Mouse (Mus musculus): Measurements from ENCODE around the gene Lsm10. TPM values are rescaled to one million over a fixed set of nuclear protein-coding genes. Genes with fewer than 3 reads are reported as not detected.

Lsm10 gene
- polyA plus RNA-seq, 1 experiment = 41.9 TPM

DNA sequence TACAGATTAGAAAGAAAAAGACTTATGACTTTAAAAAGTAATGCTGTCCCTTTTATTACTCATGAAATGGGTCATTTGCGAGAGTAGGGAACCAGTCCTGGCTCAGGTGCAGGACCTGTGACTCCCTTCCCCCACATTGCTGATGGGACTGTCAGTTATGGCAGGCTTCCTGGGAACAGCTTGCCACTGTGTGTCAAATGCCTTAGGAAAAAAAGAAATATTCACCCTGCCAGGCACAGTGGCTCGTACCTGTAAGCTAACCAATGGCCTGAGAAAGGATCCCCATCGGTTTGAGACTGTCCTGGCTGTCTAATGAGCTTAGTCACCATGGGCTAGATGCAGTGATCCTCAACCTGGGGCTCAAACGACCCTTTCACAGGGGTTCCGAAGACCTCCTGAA is 23.6 kb downstream of the Lsm10 start:
- peaks cover 1% of the 10 kb centered on the region; the same call in 1 of the 2 replicates for H3K36me3 ChIP-seq (ENCODE audit: control insufficient read depth, insufficient read depth, low read length)
- no peak overlapping the region for H3K27ac ChIP-seq (ENCODE audit: control insufficient read depth, insufficient read depth, low read depth, low read length)
- H3K4me1 ChIP-seq (ENCODE audit: control insufficient read depth, insufficient read depth, low read length) = no peaks in the 10 kb centered on the region; the same call in 1 of the 2 replicates

DNA sequence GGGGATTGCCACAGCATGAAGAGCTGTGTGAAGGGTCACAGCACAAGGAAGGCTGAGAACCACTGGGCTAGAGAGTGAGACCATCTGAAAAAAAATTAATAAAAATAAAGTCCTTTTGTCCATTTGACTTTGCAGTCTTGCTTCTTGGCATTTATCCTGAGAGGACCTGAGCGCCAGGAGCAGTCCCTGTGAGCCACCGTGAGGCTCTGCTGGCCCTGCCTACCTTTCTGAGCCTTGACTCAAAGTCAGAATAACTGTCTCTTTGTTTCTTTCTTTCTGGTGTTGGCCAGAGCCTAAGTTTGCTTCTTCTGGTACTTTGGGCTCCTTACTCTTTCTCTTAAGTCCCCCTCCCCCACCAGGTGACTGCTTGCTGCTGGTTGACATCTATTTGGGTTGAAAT is 24.1 kb downstream of the Lsm10 start:
- Histone ChIP-seq H3K4me3 (ENCODE audit: control insufficient read depth, low read depth, low read length) (no peak overlapping the region), H3K36me3 (ENCODE audit: control insufficient read depth, insufficient read depth, low read length) (peaks cover 1% of the 10 kb centered on the region; the same call in 1 of the 2 replicates), H3K4me1 (ENCODE audit: control insufficient read depth, insufficient read depth, low read length) (no peaks in the 10 kb centered on the region; the same call in 1 of the 2 replicates), H3K27ac (ENCODE audit: control insufficient read depth, insufficient read depth, low read depth, low read length) (no peak overlapping the region), H3K27me3 (ENCODE audit: control insufficient read depth, insufficient read depth, low read length) (no peaks in the 10 kb centered on the region)
- TF ChIP-seq POLR2A (IDR thresholded peaks at IDR 0.05; ENCODE audit: control insufficient read depth, low read depth, low read length) (no peak), CTCF (IDR thresholded peaks at IDR 0.05; ENCODE audit: control insufficient read depth, insufficient read depth, insufficient replicate concordance, low read depth, low read length) (no peak)

More for the DNA sequence above, 23.6 kb downstream of the Lsm10 start:
- Histone ChIP-seq H3K4me3 (ENCODE audit: control insufficient read depth, low read depth, low read length) (no peak overlapping the region), H3K27me3 (ENCODE audit: control insufficient read depth, insufficient read depth, low read length) (no peaks in the 10 kb centered on the region)
- TF ChIP-seq POLR2A (IDR thresholded peaks at IDR 0.05; ENCODE audit: control insufficient read depth, low read depth, low read length) (no peak), CTCF (IDR thresholded peaks at IDR 0.05; ENCODE audit: control insufficient read depth, insufficient read depth, insufficient replicate concordance, low read depth, low read length) (no peak)

DNA sequence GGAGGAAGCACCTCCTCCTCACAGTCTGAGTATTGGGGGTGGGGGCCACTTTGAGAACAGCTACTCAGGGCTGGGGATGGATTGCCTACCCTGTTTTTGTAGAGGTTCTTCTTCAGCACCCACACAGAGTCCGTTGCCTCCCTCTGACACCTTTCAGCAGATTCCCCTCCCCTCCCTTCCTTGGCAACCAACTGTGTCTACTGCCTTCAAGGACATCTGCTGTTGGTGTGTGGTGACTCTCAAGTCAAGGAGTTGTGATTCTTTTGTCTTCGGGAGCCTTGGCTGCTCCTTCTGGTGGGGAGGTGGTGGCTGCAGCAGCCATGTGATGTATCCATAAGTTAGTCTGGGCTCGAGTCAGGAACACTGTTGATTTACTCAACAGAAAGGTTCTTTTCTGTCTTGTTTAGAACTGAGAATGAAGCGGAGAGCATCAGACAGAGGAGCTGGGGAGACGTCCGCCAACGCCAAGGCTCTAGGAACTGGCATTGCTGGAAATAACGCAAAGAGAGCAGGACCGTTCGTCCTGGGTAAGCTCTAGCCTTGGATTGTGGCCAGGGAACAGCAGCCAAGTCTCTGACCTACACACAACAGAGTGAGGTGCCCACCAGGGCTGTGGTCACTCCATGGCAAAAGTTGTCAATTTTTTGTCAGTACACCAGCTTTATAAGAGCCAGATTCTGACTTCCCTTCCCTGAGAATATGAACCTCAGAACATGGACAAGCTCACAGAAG is 27.1 kb downstream of the Lsm10 start:
- no peak overlapping the region for H3K4me3 ChIP-seq (ENCODE audit: control insufficient read depth, low read depth, low read length)
- H3K27ac ChIP-seq (ENCODE audit: control insufficient read depth, insufficient read depth, low read depth, low read length) = no peak overlapping the region; the same call in 1 of the 2 replicates
- H3K36me3 ChIP-seq (ENCODE audit: control insufficient read depth, insufficient read depth, low read length) = no peaks in the 10 kb centered on the region; the same call in 1 of the 2 replicates
- no peaks in the 10 kb centered on the region; the same call in 1 of the 2 replicates for H3K4me1 ChIP-seq (ENCODE audit: control insufficient read depth, insufficient read depth, low read length)
- no peaks in the 10 kb centered on the region for H3K27me3 ChIP-seq (ENCODE audit: control insufficient read depth, insufficient read depth, low read length)
- no peak for TF ChIP-seq CTCF (IDR thresholded peaks at IDR 0.05; ENCODE audit: control insufficient read depth, insufficient read depth, insufficient replicate concordance, low read depth, low read length)
- TF ChIP-seq POLR2A (IDR thresholded peaks at IDR 0.05; ENCODE audit: control insufficient read depth, low read depth, low read length) = no peak

DNA sequence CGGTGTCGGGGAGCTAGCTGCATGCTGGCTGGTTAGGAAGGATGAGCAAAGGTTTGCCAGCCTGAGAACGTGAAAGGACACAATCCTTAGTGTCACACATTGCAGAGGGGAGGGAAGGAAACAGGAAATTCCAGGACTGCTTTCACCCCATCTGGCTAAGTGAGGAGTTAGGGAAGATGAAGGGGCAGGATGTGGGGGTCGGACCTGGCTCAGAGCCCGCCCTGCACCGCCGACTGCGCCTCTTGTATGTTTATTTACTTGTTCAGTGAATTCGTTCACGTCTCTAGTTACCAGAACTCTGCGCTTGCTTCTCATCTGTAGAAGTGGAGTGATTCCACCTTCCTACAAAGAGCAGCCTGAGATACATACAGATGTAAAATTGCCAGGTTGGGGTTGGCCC is 34.1 kb downstream of the Lsm10 start:
- TF ChIP-seq POLR2A (IDR thresholded peaks at IDR 0.05; ENCODE audit: control insufficient read depth, low read depth, low read length) = no peak
- TF ChIP-seq CTCF (IDR thresholded peaks at IDR 0.05; ENCODE audit: control insufficient read depth, insufficient read depth, insufficient replicate concordance, low read depth, low read length) = no peak
- Histone ChIP-seq H3K27me3 (ENCODE audit: control insufficient read depth, insufficient read depth, low read length) (no peaks in the 10 kb centered on the region), H3K27ac (ENCODE audit: control insufficient read depth, insufficient read depth, low read depth, low read length) (no peak overlapping the region; the same call in 1 of the 2 replicates), H3K4me1 (ENCODE audit: control insufficient read depth, insufficient read depth, low read length) (no peaks in the 10 kb centered on the region), H3K4me3 (ENCODE audit: control insufficient read depth, low read depth, low read length) (no peak overlapping the region), H3K36me3 (ENCODE audit: control insufficient read depth, insufficient read depth, low read length) (no peaks in the 10 kb centered on the region; the same call in 1 of the 2 replicates)

DNA sequence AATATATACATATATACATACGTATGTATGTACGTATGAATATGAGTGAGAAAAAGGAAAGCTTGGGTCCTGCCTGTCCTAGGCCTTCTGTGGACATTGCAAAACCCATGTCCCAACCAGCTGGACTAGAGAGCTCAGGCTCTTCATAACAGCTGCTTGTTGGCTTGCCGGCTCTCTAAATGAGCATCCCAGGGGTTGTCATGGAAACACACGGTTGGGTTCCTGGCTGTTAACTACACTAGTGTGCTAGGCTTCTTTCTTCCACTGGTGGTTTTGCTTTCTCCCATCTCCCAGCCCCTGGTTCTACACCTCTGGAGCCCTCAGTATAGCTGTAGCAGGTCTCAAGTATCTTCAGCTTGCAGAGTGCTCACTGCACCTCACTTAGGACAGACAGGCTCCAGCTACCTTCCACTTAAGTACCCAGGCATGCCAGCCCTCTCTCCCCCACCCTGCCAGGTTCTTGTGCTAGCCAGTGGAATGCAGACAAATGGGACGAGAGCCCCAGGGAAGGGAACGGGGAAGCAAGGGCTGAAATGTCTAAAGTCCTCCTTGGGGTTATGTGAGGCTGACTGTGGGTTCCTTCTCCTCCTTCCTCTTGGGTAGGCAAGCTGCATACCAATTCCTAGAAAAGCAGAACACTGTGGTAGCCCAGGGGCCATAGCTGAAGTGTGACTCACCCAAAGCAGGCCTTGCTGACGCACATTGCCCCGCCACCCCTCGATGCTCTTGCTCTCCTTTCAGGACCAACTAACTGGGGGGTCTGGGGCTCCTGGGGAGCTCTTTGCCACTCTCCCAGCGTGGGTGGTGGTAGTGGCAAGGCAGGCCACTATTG is 35.1 kb downstream of the Lsm10 start:
- peak overlapping the region; percentile 59; the same call in 1 of the 2 replicates for H3K27ac ChIP-seq (ENCODE audit: control insufficient read depth, insufficient read depth, low read depth, low read length)
- H3K27me3 ChIP-seq (ENCODE audit: control insufficient read depth, insufficient read depth, low read length) = no peaks in the 10 kb centered on the region
- H3K4me3 ChIP-seq (ENCODE audit: control insufficient read depth, low read depth, low read length) = no peak overlapping the region
- H3K4me1 ChIP-seq (ENCODE audit: control insufficient read depth, insufficient read depth, low read length) = no peaks in the 10 kb centered on the region
- TF ChIP-seq CTCF (IDR thresholded peaks at IDR 0.05; ENCODE audit: control insufficient read depth, insufficient read depth, insufficient replicate concordance, low read depth, low read length) (no peak), POLR2A (IDR thresholded peaks at IDR 0.05; ENCODE audit: control insufficient read depth, low read depth, low read length) (no peak)
- no peaks in the 10 kb centered on the region; the same call in 1 of the 2 replicates for H3K36me3 ChIP-seq (ENCODE audit: control insufficient read depth, insufficient read depth, low read length)

DNA sequence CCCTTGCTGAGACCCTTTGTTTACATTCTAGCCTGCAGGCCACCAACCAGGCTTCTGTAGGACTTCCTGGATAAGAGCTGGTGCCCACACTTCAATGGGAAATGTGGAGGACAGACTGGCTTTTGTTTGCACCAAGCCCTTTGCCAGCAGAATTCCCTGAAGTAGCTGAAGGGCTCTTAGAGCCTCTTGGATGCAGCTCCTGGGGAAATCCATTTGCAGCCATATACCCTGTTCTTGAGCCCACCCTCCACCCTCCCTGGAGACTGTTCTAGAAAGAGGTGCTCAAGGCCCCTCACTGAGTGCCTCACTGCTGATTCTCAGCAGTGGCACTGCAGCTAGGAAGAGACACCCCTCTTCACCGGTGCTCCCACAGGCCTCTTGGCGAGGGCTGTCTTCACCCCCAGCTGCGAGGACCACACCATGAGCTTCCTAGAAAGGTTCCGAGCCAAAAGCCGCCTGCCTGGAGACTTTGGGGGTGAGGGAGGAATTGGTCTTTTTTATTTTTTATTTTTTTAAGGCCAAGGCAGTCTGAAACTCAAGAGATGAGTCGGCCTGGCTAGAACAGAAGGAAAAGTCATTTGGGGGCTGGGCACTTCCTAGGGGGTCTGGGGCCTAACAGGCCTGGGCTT is 36.3 kb downstream of the Lsm10 start:
- no peaks in the 10 kb centered on the region for H3K27me3 ChIP-seq (ENCODE audit: control insufficient read depth, insufficient read depth, low read length)
- H3K36me3 ChIP-seq (ENCODE audit: control insufficient read depth, insufficient read depth, low read length) = no peaks in the 10 kb centered on the region; the same call in 1 of the 2 replicates
- TF ChIP-seq POLR2A (IDR thresholded peaks at IDR 0.05; ENCODE audit: control insufficient read depth, low read depth, low read length) (no peak), CTCF (IDR thresholded peaks at IDR 0.05; ENCODE audit: control insufficient read depth, insufficient read depth, insufficient replicate concordance, low read depth, low read length) (no peak)
- H3K27ac ChIP-seq (ENCODE audit: control insufficient read depth, insufficient read depth, low read depth, low read length) = peak overlapping the region; percentile 59; the same call in 1 of the 2 replicates
- H3K4me1 ChIP-seq (ENCODE audit: control insufficient read depth, insufficient read depth, low read length) = no peaks in the 10 kb centered on the region
- no peak overlapping the region for H3K4me3 ChIP-seq (ENCODE audit: control insufficient read depth, low read depth, low read length)
